Mouse (Mus musculus) urinary bladder, postnatal 10 days (tissue): ENCODE measurements around the gene Isg20.

Experiments used
- DNase-seq: peaks from one replicate; pipeline ENCODE4 v3.0.0; 2022; ENCODE audit warnings: low spot score

The Isg20 gene

GRCm38 (mm10) chr7:78904175-78904574 is 9.0 kb upstream of the Isg20 start:
- DNase-seq: no peak

DNA sequence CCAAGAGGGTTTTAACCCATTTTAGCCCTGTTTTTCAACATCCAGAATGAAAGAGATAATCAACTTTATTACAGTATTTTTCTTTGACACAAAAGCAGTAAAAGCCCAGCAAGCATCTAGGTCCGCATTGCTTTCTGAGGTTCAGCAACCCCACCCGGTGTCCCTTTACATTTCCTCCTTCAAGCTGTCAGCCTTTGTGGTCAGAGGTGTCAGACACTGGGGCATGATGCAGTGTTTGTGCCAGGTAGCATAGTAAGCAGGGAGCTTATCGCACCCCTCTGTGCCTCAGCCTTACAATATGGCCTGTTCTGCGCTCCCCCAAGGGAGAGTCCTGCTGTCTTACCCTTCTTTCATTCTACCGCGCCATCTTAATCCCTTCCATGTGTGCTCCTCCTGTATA is 4.2 kb upstream of the Isg20 start:
- DNase-seq: no peak

- DNase-seq: no peak
These were observed 2.7 kb upstream of the Isg20 start for GRCm38 (mm10) chr7:78910336-78911098.

DNA sequence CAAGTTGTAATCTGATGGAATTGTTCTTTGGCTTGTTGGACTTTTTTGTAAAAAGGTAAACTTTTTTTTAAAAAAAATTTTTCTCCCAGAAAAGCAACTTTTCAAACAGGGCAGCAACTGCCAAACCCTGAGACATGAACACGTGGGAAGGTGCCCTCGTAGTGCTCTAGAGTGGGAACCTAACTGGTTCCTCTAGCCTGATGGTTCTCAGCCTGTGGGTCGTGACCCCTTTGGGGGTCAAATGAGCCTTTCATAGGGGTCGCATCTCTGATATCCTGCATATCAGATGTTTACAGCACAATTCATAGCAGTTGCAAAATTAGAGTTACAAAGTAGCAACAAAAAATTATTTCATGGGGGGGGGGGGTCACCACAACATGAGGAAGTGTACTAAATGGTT is 2.0 kb upstream of the Isg20 start:
- no peak for DNase-seq

- DNase-seq: no peak
These were observed 811 bp upstream of the Isg20 start for GRCm38 (mm10) chr7:78912253-78912973.

DNA sequence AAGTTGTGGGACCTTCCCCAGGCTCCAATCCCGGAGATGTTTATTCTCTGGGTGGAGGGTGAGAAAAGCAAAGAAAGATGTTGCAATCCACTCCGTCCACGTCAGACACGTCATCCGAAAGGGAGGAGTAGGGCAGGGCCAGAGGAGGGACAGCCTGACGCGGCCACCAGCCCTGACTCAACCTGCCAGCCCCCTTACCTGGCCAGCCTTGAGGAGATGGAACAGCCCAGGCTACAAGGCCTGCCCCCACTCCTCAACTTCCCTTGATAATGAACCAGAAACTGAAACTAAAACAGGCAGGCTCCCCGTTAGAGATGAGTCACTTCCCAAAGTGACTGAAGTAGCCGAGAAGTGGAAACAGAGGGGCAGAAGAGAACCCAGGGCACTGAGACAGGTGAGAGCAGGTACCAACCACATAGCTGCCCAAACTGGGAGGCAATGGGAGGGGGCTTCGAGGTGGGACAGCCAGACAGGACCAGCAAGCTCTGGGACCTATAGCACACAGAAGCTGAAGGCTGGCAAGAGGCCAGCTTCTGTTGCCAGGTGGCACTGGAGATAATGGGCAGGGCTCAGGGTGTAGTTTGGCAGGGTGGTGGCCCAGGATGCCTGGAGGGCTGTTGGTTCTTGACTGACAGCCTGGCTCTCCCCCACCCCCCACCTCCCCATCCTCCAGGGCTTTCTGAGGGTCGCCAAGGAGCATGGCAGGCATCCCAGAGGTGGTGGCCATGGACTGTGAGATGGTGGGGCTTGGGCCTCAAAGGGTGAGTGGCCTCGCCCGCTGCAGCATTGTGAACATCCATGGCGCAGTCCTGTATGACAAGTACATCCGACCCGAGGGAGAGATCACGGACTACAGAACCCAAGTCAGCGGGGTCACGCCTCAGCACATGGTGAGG is 673 bp downstream of the Isg20 start:
- DNase-seq: no peak

GRCm38 (mm10) chr7:78914545-78914845 is 1.3 kb downstream of the Isg20 start:
- no peak for DNase-seq

GRCm38 (mm10) chr7:78914896-78915510 is 1.8 kb downstream of the Isg20 start:
- DNase-seq: no peak

DNA sequence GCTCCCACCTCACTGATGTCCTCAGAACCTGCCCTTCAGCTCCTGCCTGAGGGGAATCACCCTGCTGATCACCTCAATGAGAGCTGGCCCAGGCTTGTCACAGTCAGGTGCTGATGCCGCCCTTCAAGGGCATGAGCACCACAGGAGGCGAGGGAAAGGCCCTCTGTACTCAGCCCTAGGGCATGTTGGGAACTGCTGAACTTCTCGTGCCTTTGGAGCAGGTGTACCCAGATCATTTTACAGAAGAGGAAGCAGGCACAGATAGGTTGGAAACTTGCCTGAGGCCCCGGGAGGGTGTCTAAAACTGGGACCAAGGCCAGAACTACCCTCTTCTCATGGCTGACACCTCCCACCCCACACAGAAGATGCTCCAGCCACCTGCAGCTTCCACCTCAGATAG is 5.5 kb downstream of the Isg20 start:
- DNase-seq: no peak

DNA sequence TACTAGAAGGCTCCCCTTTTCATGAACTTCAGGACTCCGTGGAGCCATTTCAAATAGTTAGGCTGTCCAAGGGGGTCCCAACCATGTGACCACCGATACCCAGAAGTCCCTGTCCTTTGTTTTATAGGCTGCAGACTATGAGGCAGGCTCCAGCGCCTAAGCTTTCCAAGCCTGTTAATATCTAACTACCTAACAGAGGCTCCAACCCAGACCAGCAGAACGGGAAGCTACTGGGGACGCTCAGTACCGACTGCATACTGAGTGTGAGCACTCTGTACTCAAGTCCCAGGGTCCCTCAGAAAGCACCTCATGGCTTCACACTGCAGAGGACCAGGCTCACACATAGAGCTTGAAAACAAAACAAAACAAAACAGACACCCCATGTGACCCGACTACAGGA is 9.3 kb downstream of the Isg20 start:
- no peak for DNase-seq

DNA sequence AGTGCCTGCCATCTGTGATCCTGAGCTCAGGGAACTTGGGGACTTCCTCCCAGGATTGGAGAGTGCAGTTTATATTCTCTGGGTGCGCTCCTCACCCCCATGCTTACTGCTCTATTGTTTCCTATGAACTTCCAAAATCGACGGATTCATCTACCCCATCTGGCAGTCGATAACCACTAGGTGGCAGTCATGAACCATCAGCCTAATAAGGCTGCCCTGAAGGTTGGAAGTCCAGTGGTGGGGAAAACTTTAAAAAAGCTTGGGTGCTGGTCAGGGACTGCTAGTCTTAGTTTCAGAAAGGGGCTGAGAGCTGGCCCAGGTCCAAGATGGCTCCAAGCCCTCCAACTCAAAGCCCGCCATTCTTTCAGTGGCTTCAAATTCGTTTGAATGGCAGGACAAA is 11.1 kb downstream of the Isg20 start:
- DNase-seq: no peak

- DNase-seq: peak; percentile 9
These were observed 11.6 kb downstream of the Isg20 start for GRCm38 (mm10) chr7:78924796-78925195.

GRCm38 (mm10) chr7:78925680-78926079 is 12.5 kb downstream of the Isg20 start:
- DNase-seq: no peak

GRCm38 (mm10) chr7:78926156-78926555 is 12.9 kb downstream of the Isg20 start:
- DNase-seq: no peak

GRCm38 (mm10) chr7:78927266-78927665 is 14.0 kb downstream of the Isg20 start:
- DNase-seq: no peak

GRCm38 (mm10) chr7:78938957-78939602 is 25.9 kb downstream of the Isg20 start:
- DNase-seq: no peak

GRCm38 (mm10) chr7:78940971-78941370 is 27.7 kb downstream of the Isg20 start:
- no peak for DNase-seq

GRCm38 (mm10) chr7:78942544-78942943 is 29.3 kb downstream of the Isg20 start:
- DNase-seq: no peak

- no peak for DNase-seq
These were observed 40.8 kb downstream of the Isg20 start for GRCm38 (mm10) chr7:78953886-78954572.

DNA sequence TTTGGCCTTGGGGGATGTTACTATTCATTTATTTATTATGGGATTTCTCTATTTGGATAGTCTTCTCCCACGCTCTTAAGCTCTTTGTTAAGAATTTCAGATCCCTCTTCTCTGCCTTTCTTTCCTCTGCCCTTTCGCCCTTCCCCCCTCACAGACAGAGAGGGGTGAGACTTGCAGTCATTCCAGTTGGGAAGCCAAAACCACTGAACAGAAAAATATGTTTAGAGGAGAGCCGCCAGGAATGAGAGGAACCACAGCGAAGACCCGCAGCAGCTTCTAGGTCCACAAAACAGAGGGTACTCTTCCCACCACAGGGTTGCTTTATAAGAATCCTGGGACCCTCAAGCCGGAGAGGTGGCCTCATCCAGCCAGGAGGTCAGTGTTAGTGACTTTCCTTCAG is 41.4 kb downstream of the Isg20 start:
- no peak for DNase-seq

DNA sequence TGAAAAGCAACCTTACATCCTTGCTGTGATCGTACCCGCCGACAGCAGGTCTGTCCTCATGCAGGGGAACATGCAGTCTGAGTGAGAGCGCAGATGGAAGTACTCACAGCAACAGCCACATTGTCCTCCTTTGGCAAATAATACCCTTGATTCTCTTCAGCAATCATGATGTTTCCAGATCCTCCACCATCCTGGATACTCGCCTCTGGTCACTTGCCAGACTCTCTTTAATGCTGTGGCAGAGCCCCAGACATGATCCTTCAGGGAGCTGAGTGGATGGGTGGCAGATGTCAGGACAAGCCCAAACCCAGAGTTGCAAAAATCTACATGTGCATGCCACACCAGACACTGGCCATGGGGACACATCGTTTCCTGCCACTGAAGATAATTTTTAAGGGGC is 41.9 kb downstream of the Isg20 start:
- no peak for DNase-seq
